Mouse (Mus musculus) layer of hippocampus, postnatal 36 days (tissue): Measurements from ENCODE around the gene Txn2. TPM values are rescaled to one million over a fixed set of nuclear protein-coding genes. Genes with fewer than 3 reads are reported as not detected.
A peak's percentile ranks its signal among the peaks of the same experiment; 100 is the strongest.

Source experiments
- DNase-seq, 2 experiments: peaks; one replicate each; pipeline ENCODE4 v3.0.0; 2022
- total RNA-seq, 2 experiments: library from RNA; stranded (reverse); gene quantifications; 2 replicates each; pipeline ENCODE4 v1.2.3; 2021

Txn2 gene
- total RNA-seq, 2 experiments from 2014 or later, result 125 to 135 TPM

- DNase-seq, result peak; percentile 98 to 99
Measured at GRCm38 (mm10) chr15:77933770-77934169, 5.0 kb upstream of the Txn2 start.

GRCm38 (mm10) chr15:77933222-77933621 lies 4.4 kb upstream of the Txn2 start:
- no peak for DNase-seq

GRCm38 (mm10) chr15:77931689-77932016 lies 2.8 kb upstream of the Txn2 start:
- DNase-seq, result no peak

- DNase-seq, result no peak
Measured at GRCm38 (mm10) chr15:77930986-77931688, 2.3 kb upstream of the Txn2 start.

- DNase-seq, result no peak
Measured at GRCm38 (mm10) chr15:77929804-77930203, 998 bp upstream of the Txn2 start.

GRCm38 (mm10) chr15:77928091-77928490 lies 715 bp downstream of the Txn2 start:
- DNase-seq, result no peak

- DNase-seq, result no peak
Measured at GRCm38 (mm10) chr15:77926921-77927320, 1.9 kb downstream of the Txn2 start.

- DNase-seq, result no peak
Measured at GRCm38 (mm10) chr15:77925195-77925594, 3.6 kb downstream of the Txn2 start.

GRCm38 (mm10) chr15:77923267-77924035 lies 5.4 kb downstream of the Txn2 start:
- no peak for DNase-seq

- no peak for DNase-seq
Measured at GRCm38 (mm10) chr15:77922710-77923109, 6.1 kb downstream of the Txn2 start.

- no peak for DNase-seq
Measured at GRCm38 (mm10) chr15:77921636-77922035, 7.2 kb downstream of the Txn2 start.

- no peak for DNase-seq
Measured at GRCm38 (mm10) chr15:77920511-77921462, 8.0 kb downstream of the Txn2 start.

- no peak for DNase-seq
Measured at GRCm38 (mm10) chr15:77919441-77919840, 9.4 kb downstream of the Txn2 start.

GRCm38 (mm10) chr15:77916851-77917544 lies 11.8 kb downstream of the Txn2 start:
- peak; percentile 85 to 87 for DNase-seq

GRCm38 (mm10) chr15:77915287-77915686 lies 13.5 kb downstream of the Txn2 start:
- DNase-seq, result no peak

GRCm38 (mm10) chr15:77914507-77914906 lies 14.3 kb downstream of the Txn2 start:
- DNase-seq, result no peak

GRCm38 (mm10) chr15:77913054-77913453 lies 15.8 kb downstream of the Txn2 start:
- DNase-seq, result no peak

GRCm38 (mm10) chr15:77912585-77912984 lies 16.2 kb downstream of the Txn2 start:
- DNase-seq, result no peak

GRCm38 (mm10) chr15:77912048-77912447 lies 16.8 kb downstream of the Txn2 start:
- DNase-seq, result no peak

- no peak for DNase-seq
Measured at GRCm38 (mm10) chr15:77911065-77911464, 17.7 kb downstream of the Txn2 start.

GRCm38 (mm10) chr15:77907646-77908518 lies 20.9 kb downstream of the Txn2 start:
- DNase-seq, result no peak
